Mouse (Mus musculus): Measurements from ENCODE around the gene Rasgef1b. TPM values are rescaled to one million over a fixed set of nuclear protein-coding genes. Genes with fewer than 3 reads are reported as not detected.

Gene Rasgef1b
- polyA plus RNA-seq, 1 experiment from 2014 or later, result 59.7 TPM

DNA sequence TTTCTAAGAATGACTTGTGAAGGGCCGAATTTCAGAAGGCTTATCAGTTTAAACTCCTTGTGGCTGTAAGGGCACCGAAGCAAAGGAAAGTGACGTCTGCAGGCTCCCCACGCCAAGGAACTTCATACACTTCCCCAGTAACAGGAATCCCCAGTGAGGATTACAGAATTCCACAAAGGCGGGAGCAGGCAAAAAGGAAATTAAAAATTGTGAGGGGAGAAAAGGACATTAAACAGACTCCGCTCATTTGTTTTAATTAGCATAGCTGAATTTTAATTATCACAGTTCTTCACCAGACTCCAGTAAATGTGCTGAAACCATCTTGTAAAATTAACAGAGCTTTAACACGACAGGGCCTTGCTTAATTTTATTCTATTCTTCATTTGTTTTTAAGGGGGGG is 17.2 kb upstream of the Rasgef1b start:
- Histone ChIP-seq H3K4me1 (ENCODE audit: control insufficient read depth, insufficient read depth, low read length) (peaks cover 8% of the 10 kb centered on the region; the same call in 1 of the 2 replicates), H3K9ac (ENCODE audit: low read depth, low read length) (no peak overlapping the region), H3K27ac (ENCODE audit: low read length) (no peak overlapping the region), H3K4me3 (ENCODE audit: low read depth, low read length) (no peak overlapping the region), H3K4me2 (ENCODE audit: low read length) (no peak overlapping the region), H3K27me3 (ENCODE audit: control insufficient read depth, insufficient read depth, low read depth, low read length) (no peaks in the 10 kb centered on the region), H3K9me3 (replicated peaks; ENCODE audit: control insufficient read depth, low read length, poor library complexity, severe bottlenecking) (no peaks in the 10 kb centered on the region), H3K36me3 (ENCODE audit: control insufficient read depth, insufficient read depth, low read length) (no peaks in the 10 kb centered on the region)
- no peak for ATAC-seq
- WGBS, result 39% methylated on average over 7 of the region's 7 CpGs

DNA sequence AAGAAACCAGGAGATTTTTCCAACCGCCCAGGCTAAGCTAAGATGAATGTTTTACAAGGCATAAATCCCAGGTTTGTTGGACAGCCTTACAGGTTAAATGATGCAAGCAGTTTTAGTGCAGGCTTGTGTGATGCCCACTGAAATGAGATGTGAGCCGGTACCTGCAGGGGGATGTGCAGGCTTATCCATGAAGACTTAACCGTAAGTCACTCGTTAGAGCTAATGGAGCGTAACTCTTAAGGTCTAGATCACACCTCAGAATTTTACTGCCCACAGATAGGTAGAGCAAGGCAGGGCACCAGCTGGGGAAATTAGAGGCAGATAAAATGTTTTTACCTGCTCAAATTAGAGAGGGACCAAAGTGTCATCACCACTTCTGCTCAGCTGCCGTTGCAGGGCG is 14.0 kb upstream of the Rasgef1b start:
- Histone ChIP-seq H3K9me3 (replicated peaks; ENCODE audit: control insufficient read depth, low read length, poor library complexity, severe bottlenecking) (no peaks in the 10 kb centered on the region), H3K36me3 (ENCODE audit: control insufficient read depth, insufficient read depth, low read length) (no peaks in the 10 kb centered on the region), H3K9ac (ENCODE audit: low read depth, low read length) (no peak overlapping the region), H3K4me3 (ENCODE audit: low read depth, low read length) (no peak overlapping the region), H3K4me1 (ENCODE audit: control insufficient read depth, insufficient read depth, low read length) (peaks cover 9% of the 10 kb centered on the region; the same call in 1 of the 2 replicates), H3K27ac (ENCODE audit: low read length) (no peak overlapping the region), H3K4me2 (ENCODE audit: low read length) (no peak overlapping the region), H3K27me3 (ENCODE audit: control insufficient read depth, insufficient read depth, low read depth, low read length) (no peaks in the 10 kb centered on the region)
- WGBS, result 76% methylated on average over 7 of the region's 7 CpGs
- ATAC-seq, result no peak

DNA sequence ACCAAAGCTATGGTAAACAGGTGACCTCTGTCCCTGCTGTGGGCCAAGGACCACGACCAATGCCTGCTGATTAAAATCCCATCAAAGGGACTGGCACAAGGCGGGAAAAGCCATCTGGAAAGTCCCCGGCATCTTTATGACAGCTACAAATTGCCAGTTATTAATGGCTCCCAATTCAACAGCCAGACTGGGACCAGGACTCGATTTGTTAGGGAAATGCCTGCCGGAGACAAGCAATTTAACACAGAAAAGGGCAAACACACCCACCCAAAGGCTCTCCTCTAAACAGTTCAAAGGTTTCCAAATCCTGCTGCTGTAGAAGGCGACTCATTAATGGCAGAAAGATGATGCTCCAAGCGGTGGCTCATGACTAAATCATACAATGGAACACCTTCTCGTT is 13.2 kb upstream of the Rasgef1b start:
- Histone ChIP-seq H3K27me3 (ENCODE audit: control insufficient read depth, insufficient read depth, low read depth, low read length) (no peaks in the 10 kb centered on the region), H3K4me2 (ENCODE audit: low read length) (no peak overlapping the region), H3K4me3 (ENCODE audit: low read depth, low read length) (no peak overlapping the region), H3K9me3 (replicated peaks; ENCODE audit: control insufficient read depth, low read length, poor library complexity, severe bottlenecking) (no peaks in the 10 kb centered on the region), H3K36me3 (ENCODE audit: control insufficient read depth, insufficient read depth, low read length) (no peaks in the 10 kb centered on the region), H3K4me1 (ENCODE audit: control insufficient read depth, insufficient read depth, low read length) (peaks cover 15% of the 10 kb centered on the region), H3K27ac (ENCODE audit: low read length) (no peak overlapping the region), H3K9ac (ENCODE audit: low read depth, low read length) (no peak overlapping the region)
- ATAC-seq, result no peak
- 29% methylated on average over 8 of the region's 8 CpGs for WGBS

GRCm38 (mm10) chr5:99737937-99738727 is 9.3 kb upstream of the Rasgef1b start:
- WGBS, result 15% methylated on average over 10 of the region's 10 CpGs
- no peak overlapping the region for H3K4me2 ChIP-seq (ENCODE audit: low read length)
- H3K27ac ChIP-seq (ENCODE audit: low read length), result no peak overlapping the region
- H3K9ac ChIP-seq (ENCODE audit: low read depth, low read length), result no peak overlapping the region
- H3K27me3 ChIP-seq (ENCODE audit: control insufficient read depth, insufficient read depth, low read depth, low read length), result no peaks in the 10 kb centered on the region
- H3K4me3 ChIP-seq (ENCODE audit: low read depth, low read length), result no peak overlapping the region
- ATAC-seq, result peak; percentile 52; the same call in 1 of the 2 replicates
- H3K4me1 ChIP-seq (ENCODE audit: control insufficient read depth, insufficient read depth, low read length), result peaks cover 15% of the 10 kb centered on the region
- no peaks in the 10 kb centered on the region for H3K36me3 ChIP-seq (ENCODE audit: control insufficient read depth, insufficient read depth, low read length)
- H3K9me3 ChIP-seq (replicated peaks; ENCODE audit: control insufficient read depth, low read length, poor library complexity, severe bottlenecking), result no peaks in the 10 kb centered on the region

GRCm38 (mm10) chr5:99729931-99730330 is 1.1 kb upstream of the Rasgef1b start:
- no peaks in the 10 kb centered on the region for H3K36me3 ChIP-seq (ENCODE audit: control insufficient read depth, insufficient read depth, low read length)
- H3K27me3 ChIP-seq (ENCODE audit: control insufficient read depth, insufficient read depth, low read depth, low read length), result no peaks in the 10 kb centered on the region
- H3K9me3 ChIP-seq (replicated peaks; ENCODE audit: control insufficient read depth, low read length, poor library complexity, severe bottlenecking), result no peaks in the 10 kb centered on the region
- WGBS, result 86% methylated on average over 1 of the region's 1 CpGs
- no peak for ATAC-seq
- peaks cover 5% of the 10 kb centered on the region; the same call in 1 of the 2 replicates for H3K4me1 ChIP-seq (ENCODE audit: control insufficient read depth, insufficient read depth, low read length)
- no peak overlapping the region for H3K27ac ChIP-seq (ENCODE audit: low read length)
- peak overlapping the region; percentile 65; the same call in 1 of the 2 replicates for H3K4me2 ChIP-seq (ENCODE audit: low read length)
- no peak overlapping the region for H3K4me3 ChIP-seq (ENCODE audit: low read depth, low read length)
- no peak overlapping the region for H3K9ac ChIP-seq (ENCODE audit: low read depth, low read length)

DNA sequence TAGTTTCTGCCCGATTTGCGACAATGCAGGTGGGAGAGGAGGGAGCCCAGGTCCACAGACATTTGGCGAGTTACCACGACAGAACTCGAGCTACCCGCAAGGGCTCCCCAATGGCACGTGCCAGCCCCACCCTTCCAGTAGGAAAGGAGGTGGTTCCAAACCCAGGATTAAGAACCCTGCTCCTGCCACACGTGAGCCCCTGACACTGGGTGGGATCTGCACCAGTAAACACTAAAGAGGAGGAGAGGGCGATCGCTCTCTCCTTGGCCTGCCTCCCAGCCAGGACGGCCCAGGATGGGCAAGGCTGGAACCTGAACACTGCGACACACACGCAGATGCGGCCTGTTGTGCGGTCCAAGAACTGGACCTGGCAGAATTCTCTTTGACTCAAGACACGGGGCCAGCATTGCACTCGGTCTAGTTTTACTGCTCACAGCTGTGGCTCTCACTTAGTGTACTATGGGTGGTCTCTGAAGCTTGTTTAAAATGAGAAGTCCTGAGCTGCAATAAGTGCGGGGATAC is 557 bp upstream of the Rasgef1b start:
- Histone ChIP-seq H3K27ac (ENCODE audit: low read length) (peak overlapping the region; percentile 60), H3K9ac (ENCODE audit: low read depth, low read length) (peak overlapping the region; percentile 62)
- under 1% methylated on average over 18 of the region's 18 CpGs for WGBS

DNA sequence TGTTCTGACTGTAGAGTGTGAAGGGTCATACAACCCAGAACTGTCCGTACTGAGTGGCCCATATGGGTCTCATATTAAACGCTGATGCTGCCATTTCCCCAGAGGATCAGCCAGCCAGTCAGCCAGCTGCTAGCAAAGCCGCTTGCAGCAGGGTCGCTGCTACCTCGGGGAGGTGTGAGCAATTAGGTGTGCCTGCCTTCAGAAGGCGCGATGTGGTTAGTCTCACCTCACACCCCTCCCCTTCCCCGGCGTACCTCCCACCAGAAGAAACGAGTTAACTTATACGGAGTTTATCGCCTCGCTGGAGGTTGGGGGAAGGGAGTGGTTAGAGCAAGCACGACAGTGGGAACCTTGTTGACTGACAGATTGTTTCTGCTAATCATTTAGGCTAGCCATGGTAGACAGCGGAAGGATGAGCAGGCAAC is 826 bp downstream of the Rasgef1b start:
- Histone ChIP-seq H3K4me1 (ENCODE audit: control insufficient read depth, insufficient read depth, low read length) (peaks cover 5% of the 10 kb centered on the region; the same call in 1 of the 2 replicates), H3K27ac (ENCODE audit: low read length) (peak overlapping the region; percentile 90), H3K4me3 (ENCODE audit: low read depth, low read length) (peak overlapping the region; percentile 73), H3K4me2 (ENCODE audit: low read length) (peak overlapping the region; percentile 65), H3K9me3 (replicated peaks; ENCODE audit: control insufficient read depth, low read length, poor library complexity, severe bottlenecking) (no peaks in the 10 kb centered on the region), H3K27me3 (ENCODE audit: control insufficient read depth, insufficient read depth, low read depth, low read length) (no peaks in the 10 kb centered on the region), H3K36me3 (ENCODE audit: control insufficient read depth, insufficient read depth, low read length) (no peaks in the 10 kb centered on the region), H3K9ac (ENCODE audit: low read depth, low read length) (peak overlapping the region; percentile 86)
- WGBS, result under 1% methylated on average over 15 of the region's 15 CpGs
- peak; percentile 41 for ATAC-seq

More for the DNA sequence above, 557 bp upstream of the Rasgef1b start:
- H3K4me2 ChIP-seq (ENCODE audit: low read length), result peak overlapping the region; percentile 65
- no peaks in the 10 kb centered on the region for H3K36me3 ChIP-seq (ENCODE audit: control insufficient read depth, insufficient read depth, low read length)
- ATAC-seq, result peak; percentile 59
- peak overlapping the region; percentile 73 for H3K4me3 ChIP-seq (ENCODE audit: low read depth, low read length)
- H3K9me3 ChIP-seq (replicated peaks; ENCODE audit: control insufficient read depth, low read length, poor library complexity, severe bottlenecking), result no peaks in the 10 kb centered on the region
- H3K27me3 ChIP-seq (ENCODE audit: control insufficient read depth, insufficient read depth, low read depth, low read length), result no peaks in the 10 kb centered on the region
- peaks cover 5% of the 10 kb centered on the region; the same call in 1 of the 2 replicates for H3K4me1 ChIP-seq (ENCODE audit: control insufficient read depth, insufficient read depth, low read length)

DNA sequence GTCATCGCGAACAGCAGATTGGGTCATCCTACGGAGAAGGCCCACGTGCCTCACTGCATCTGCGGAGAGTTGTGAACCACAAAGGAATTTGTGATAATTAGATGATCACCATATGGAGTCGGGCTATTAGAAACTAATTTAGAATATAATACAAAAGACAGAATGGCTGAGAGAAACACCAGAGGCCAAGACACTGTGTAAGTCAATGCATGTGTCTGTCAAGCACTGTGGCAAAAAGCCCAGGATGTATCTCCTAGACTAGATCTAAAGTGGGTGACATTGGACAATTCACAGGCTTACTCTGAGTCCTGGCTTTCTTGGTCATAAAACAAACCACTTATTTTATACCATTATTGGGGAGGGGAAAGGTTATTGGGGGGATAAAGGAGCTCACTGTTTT is 4.9 kb downstream of the Rasgef1b start:
- no peak for ATAC-seq
- Histone ChIP-seq H3K36me3 (ENCODE audit: control insufficient read depth, insufficient read depth, low read length) (no peaks in the 10 kb centered on the region), H3K4me3 (ENCODE audit: low read depth, low read length) (no peak overlapping the region), H3K27me3 (ENCODE audit: control insufficient read depth, insufficient read depth, low read depth, low read length) (no peaks in the 10 kb centered on the region), H3K4me1 (ENCODE audit: control insufficient read depth, insufficient read depth, low read length) (peaks cover 10% of the 10 kb centered on the region; the same call in 1 of the 2 replicates), H3K9me3 (replicated peaks; ENCODE audit: control insufficient read depth, low read length, poor library complexity, severe bottlenecking) (no peaks in the 10 kb centered on the region), H3K9ac (ENCODE audit: low read depth, low read length) (no peak overlapping the region), H3K4me2 (ENCODE audit: low read length) (no peak overlapping the region), H3K27ac (ENCODE audit: low read length) (no peak overlapping the region)
- whole genome bisulfite sequencing, result 72% methylated on average over 6 of the region's 6 CpGs

DNA sequence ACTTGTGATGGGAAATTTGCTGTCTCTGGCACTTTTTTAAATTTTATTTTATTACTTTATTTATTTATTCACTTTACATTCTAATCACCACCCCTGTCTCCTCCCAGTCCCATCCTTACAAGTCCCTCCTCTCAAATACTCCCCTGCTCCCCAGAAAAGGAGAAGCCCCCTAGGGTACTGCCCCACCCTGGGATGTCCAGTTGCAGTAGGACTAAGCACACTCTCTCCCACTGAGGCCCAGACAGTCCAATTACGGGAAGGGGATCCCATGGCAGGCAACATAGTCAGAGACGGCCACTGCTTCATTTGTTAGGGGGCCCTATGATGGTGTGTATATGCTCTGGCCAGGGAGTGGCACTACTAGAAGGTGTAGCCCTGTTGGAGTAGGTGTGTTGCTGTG is 6.6 kb downstream of the Rasgef1b start:
- no peaks in the 10 kb centered on the region for H3K27me3 ChIP-seq (ENCODE audit: control insufficient read depth, insufficient read depth, low read depth, low read length)
- no peak for ATAC-seq
- 97% methylated on average over 2 of the region's 2 CpGs for WGBS
- peaks cover 9% of the 10 kb centered on the region for H3K4me1 ChIP-seq (ENCODE audit: control insufficient read depth, insufficient read depth, low read length)
- no peaks in the 10 kb centered on the region for H3K9me3 ChIP-seq (replicated peaks; ENCODE audit: control insufficient read depth, low read length, poor library complexity, severe bottlenecking)
- no peak overlapping the region for H3K9ac ChIP-seq (ENCODE audit: low read depth, low read length)
- no peak overlapping the region for H3K4me3 ChIP-seq (ENCODE audit: low read depth, low read length)
- H3K27ac ChIP-seq (ENCODE audit: low read length), result no peak overlapping the region
- H3K4me2 ChIP-seq (ENCODE audit: low read length), result no peak overlapping the region
- H3K36me3 ChIP-seq (ENCODE audit: control insufficient read depth, insufficient read depth, low read length), result no peaks in the 10 kb centered on the region

Data from midbrain, embryonic 16.5 days (tissue).